Mouse (Mus musculus) forebrain, embryonic 12.5 days (tissue): Measurements from ENCODE around the gene Tcf7l1. TPM values are rescaled to one million over a fixed set of nuclear protein-coding genes. Genes with fewer than 3 reads are reported as not detected.

Experiments
- ATAC-seq: fragments of 200-750 bp; cut with Nextera tagmentation; 2 replicates; pipeline ENCODE4 v1.8.0; 2017; ENCODE audit warnings: moderate TSS enrichment; ENCODE audit not compliant: low FRiP score
- H3K27ac ChIP-seq: fragments of 300-500 bp; sonication (generic); 2 replicates; pipeline ENCODE4 v1.5.1; 2016; ENCODE audit warnings: mild to moderate bottlenecking
- H3K27me3 ChIP-seq: fragments of 300-500 bp; sonication (generic); 2 replicates; pipeline ENCODE4 v1.6.1; 2016; ENCODE audit warnings: mild to moderate bottlenecking
- H3K36me3 ChIP-seq: fragments of 300-500 bp; sonication (generic); replicated peaks from 2 replicates; pipeline ENCODE4 v1.6.1; 2016; ENCODE audit warnings: mild to moderate bottlenecking
- H3K4me1 ChIP-seq: fragments of 300-500 bp; sonication (generic); 2 replicates; pipeline ENCODE4 v1.6.1; 2016
- H3K4me2 ChIP-seq: fragments of 300-500 bp; sonication (generic); 2 replicates; pipeline ENCODE4 v1.6.1; 2016; ENCODE audit warnings: mild to moderate bottlenecking, moderate library complexity
- H3K4me3 ChIP-seq: fragments of 300-500 bp; sonication (generic); replicated peaks from 2 replicates; pipeline ENCODE4 v1.5.1; 2016; ENCODE audit warnings: mild to moderate bottlenecking
- H3K9ac ChIP-seq: fragments of 300-500 bp; sonication (generic); 2 replicates; pipeline ENCODE4 v1.6.1; 2016; ENCODE audit warnings: mild to moderate bottlenecking
- H3K9me3 ChIP-seq: fragments of 300-500 bp; sonication (generic); 2 replicates; pipeline ENCODE4 v1.6.1; 2016
- WGBS: fragments of 180-500 bp; shearing (Covaris S2); methylation state at CpG from one replicate; pipeline ENCODE4 v1.1.7; 2016; 5-methylcytosine and 5-hydroxymethylcytosine counted together
- polyA plus RNA-seq: library from polyadenylated mRNA; unstranded; fragments of >200 nt; fragmentation: Nextera tagmentation; extraction: Ambion mirVana; gene quantifications from 2 replicates; pipeline ENCODE4 v1.2.1, GENCODE M21; 2016

Tcf7l1 gene
- polyA plus RNA-seq, 1 experiment from 2014 or later: 24.4 TPM

DNA sequence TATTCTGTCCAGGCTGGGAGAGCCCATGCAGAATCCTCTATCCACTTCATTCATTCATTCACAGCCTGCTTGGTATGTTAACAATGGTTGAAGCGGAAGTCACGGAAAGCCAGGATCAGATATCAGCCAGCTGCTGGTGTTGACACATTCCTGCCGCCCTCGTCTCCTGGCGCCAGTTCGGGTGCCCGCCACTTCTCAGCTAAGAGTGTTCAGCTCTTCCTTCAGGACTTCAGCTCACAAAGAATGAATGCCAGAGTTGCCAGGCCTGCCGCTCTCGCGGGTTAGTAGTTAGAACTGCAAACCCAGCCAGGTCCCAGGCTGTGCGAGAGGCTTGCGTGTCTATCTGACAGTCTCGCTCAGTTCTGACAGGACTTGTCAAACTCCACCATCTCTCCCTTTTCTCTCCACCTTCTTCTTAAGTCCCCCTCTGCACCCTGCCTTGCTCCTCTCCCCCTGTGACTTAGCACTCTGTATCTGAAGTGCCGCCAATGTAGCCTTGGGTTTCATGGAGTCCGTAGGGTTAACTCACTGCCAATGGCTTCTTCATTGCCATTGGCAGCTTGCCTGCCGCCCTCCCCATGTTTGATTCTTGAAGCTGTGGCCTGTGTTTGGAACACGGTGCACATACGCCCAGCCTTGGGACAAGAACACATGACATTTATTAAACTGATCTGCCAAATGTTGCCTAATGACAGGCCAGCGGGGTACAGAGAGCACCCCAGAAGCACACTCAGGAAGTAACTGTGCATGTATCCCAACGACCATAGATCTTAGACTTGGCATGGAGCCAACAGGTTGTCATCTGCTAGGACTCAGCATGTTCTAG lies 48.2 kb downstream of the Tcf7l1 start:
- Histone ChIP-seq H3K4me3 (no peak overlapping the region), H3K4me2 (no peak overlapping the region), H3K9me3 (no peaks in the 10 kb centered on the region), H3K27me3 (no peaks in the 10 kb centered on the region), H3K4me1 (peaks cover 18% of the 10 kb centered on the region), H3K27ac (peak overlapping the region; percentile 31; the same call in 1 of the 2 replicates), H3K9ac (no peak overlapping the region), H3K36me3 (no peaks in the 10 kb centered on the region)
- ATAC-seq: peak; percentile 31; the same call in 1 of the 2 replicates
- WGBS: 70% methylated on average over 20 of the region's 20 CpGs

DNA sequence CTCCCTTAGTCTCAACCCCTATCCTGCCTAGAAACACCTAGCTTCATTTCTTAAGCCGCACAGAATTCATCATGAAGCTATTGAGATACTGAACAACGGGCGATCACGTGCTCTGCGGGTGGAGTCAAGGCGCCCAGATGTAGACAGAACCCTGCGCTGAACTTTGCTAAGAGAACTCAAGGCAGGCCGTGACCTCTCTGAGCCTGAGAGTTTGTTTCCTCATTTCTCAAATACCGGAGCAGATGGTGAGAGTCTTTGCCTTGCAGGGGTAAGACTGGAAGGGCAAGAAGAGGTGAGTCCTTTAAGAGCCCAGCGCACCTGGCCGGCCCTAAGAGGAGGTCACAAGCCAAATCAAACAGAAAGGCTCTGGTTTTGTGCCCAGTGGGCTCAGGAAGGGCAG lies 52.2 kb downstream of the Tcf7l1 start:
- peaks cover 13% of the 10 kb centered on the region for H3K4me1 ChIP-seq
- no peak for ATAC-seq
- H3K36me3 ChIP-seq: no peaks in the 10 kb centered on the region
- no peak overlapping the region for H3K9ac ChIP-seq
- H3K27ac ChIP-seq: no peak overlapping the region
- peaks cover 6% of the 10 kb centered on the region; the same call in 1 of the 2 replicates for H3K9me3 ChIP-seq
- H3K27me3 ChIP-seq: no peaks in the 10 kb centered on the region
- no peak overlapping the region for H3K4me2 ChIP-seq
- WGBS: 92% methylated on average over 11 of the region's 11 CpGs
- no peak overlapping the region for H3K4me3 ChIP-seq

DNA sequence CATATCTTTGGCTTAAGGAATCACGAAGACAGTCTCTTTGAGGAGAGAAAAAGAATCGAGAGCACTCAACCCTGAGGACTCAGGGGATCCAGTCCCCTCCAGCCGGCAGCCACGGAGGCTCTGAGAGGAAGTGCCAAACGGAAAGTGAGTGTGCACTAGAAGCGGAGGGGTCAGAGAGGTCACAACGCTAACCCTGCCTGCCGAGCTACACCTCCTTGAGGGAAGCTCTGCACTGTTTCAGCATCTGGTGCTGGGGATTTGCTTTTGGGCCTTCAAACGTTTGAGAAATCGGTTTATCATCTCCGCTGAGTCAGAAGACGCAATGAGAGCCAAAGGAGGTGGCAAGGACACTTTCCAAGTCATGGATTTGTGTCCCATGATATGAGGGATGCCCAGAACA lies 53.8 kb downstream of the Tcf7l1 start:
- 58% methylated on average over 12 of the region's 12 CpGs for WGBS
- Histone ChIP-seq H3K4me3 (no peak overlapping the region), H3K9ac (no peak overlapping the region), H3K9me3 (peaks cover 6% of the 10 kb centered on the region; the same call in 1 of the 2 replicates), H3K4me1 (peaks cover 18% of the 10 kb centered on the region), H3K4me2 (no peak overlapping the region), H3K36me3 (no peaks in the 10 kb centered on the region), H3K27me3 (no peaks in the 10 kb centered on the region), H3K27ac (no peak overlapping the region)
- ATAC-seq: no peak

DNA sequence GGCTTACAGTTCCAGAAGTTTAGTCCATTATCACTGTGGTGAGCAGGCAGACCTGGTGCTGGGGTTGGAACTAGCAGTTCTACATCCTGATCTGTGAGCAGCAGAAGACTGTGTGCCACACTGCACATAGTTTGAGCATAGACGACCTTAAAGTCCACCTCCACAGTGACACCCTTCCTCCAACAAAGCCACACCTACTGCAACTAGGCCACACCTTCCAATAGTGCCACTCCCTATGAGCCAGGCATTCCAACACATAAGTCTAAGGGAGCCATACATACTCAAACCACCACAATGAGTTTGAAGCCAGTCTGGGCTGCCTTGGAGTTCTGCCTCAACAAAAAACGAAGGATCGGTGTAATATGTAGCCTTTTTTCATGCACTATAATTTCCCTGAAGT lies 55.7 kb downstream of the Tcf7l1 start:
- 93% methylated on average over 3 of the region's 3 CpGs for WGBS
- Histone ChIP-seq H3K4me2 (no peak overlapping the region), H3K27me3 (no peaks in the 10 kb centered on the region), H3K4me1 (peaks cover 37% of the 10 kb centered on the region), H3K9me3 (peaks cover 6% of the 10 kb centered on the region; the same call in 1 of the 2 replicates), H3K27ac (no peak overlapping the region), H3K9ac (no peak overlapping the region), H3K4me3 (no peak overlapping the region), H3K36me3 (no peaks in the 10 kb centered on the region)
- no peak for ATAC-seq

DNA sequence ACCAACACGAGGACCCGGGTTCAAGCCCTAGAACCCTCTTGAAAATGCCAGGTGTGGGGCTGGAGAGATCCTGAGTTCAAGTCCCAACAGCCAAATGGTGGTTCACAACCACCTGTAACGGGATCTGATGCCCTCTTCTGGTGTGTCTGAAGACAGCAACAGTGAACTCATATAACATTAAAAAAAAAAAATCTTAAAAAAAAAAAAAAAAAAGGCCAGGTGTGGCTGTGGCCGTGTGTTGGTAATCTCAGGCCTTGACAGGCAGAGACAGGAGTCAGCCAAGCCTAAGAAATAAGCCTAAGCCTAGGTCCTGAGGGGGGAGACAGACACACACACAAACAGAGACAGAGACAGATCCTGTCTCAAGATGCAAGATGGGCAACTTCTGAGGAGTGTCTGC lies 56.9 kb downstream of the Tcf7l1 start:
- Histone ChIP-seq H3K27ac (no peak overlapping the region), H3K9ac (no peak overlapping the region), H3K36me3 (no peaks in the 10 kb centered on the region), H3K27me3 (no peaks in the 10 kb centered on the region), H3K4me1 (peaks cover 45% of the 10 kb centered on the region), H3K9me3 (peaks cover 6% of the 10 kb centered on the region; the same call in 1 of the 2 replicates), H3K4me2 (no peak overlapping the region), H3K4me3 (no peak overlapping the region)
- ATAC-seq: no peak
- 63% methylated on average over 4 of the region's 4 CpGs for WGBS

DNA sequence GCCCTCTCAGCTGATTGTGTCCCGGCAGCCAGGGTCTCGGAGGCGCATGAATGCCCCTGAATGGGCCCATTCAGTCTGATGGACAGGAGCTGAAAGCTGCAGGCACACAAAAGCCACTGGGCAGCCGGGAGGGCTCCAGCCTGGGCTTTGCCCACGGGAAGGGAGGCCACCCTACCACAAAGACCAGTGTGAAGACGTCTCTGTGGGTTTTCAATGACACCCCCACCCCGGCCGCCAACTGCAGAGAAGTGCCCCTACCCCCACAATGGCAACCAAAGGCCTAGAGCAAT lies 58.5 kb downstream of the Tcf7l1 start:
- Histone ChIP-seq H3K27ac (peak overlapping the region; percentile 81), H3K4me2 (peak overlapping the region; percentile 29), H3K9me3 (peaks cover 6% of the 10 kb centered on the region; the same call in 1 of the 2 replicates), H3K27me3 (no peaks in the 10 kb centered on the region), H3K36me3 (no peaks in the 10 kb centered on the region), H3K4me1 (peaks cover 46% of the 10 kb centered on the region), H3K9ac (0 out of 2 replicates have a peak overlapping the region, but pooled peaks have one; percentile 30), H3K4me3 (no peak overlapping the region)
- 4% methylated on average over 8 of the region's 8 CpGs for WGBS
- ATAC-seq: peak; percentile 83

DNA sequence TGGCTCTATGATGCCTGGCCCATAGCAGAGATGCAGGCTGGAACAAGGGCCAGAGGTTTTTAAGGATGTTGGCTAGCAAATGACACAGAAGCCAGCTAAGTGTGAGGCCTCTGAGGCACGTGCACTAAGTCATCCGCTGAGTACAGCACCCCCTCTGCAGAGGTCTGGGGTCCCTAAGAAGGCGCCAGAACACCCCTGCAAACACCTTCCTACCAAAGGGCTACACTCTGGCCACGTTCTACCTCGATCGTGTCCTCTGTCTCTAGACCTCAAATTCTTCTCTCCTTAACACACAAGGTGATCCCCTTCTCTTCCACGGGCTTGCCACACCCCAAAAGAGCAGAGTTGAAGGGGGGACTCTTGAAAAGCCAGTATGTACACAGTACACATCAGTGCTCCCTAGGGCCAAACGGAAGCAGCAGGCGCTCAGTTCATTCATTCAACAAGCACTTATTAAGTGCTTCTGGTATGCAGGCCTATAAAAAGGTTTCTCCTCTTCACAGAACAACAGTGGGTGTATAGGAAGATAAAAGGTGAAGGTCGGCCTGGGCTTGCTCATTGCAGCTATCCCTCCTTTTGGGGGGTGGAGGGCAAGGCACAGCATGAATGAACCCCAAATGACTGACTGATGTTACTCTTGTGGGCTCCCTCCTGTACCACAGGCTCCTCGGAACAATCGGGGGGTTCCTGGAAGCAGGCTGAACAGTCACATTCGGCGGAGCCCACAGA lies 59.1 kb downstream of the Tcf7l1 start:
- H3K27me3 ChIP-seq: no peaks in the 10 kb centered on the region
- H3K27ac ChIP-seq: peak overlapping the region; percentile 81
- no peak overlapping the region for H3K9ac ChIP-seq
- WGBS: 18% methylated on average over 14 of the region's 14 CpGs
- peaks cover 6% of the 10 kb centered on the region; the same call in 1 of the 2 replicates for H3K9me3 ChIP-seq
- H3K4me1 ChIP-seq: peaks cover 51% of the 10 kb centered on the region
- H3K4me3 ChIP-seq: no peak overlapping the region
- peak; percentile 3; the same call in 1 of the 2 replicates for ATAC-seq
- H3K4me2 ChIP-seq: peak overlapping the region; percentile 29
- no peaks in the 10 kb centered on the region for H3K36me3 ChIP-seq

DNA sequence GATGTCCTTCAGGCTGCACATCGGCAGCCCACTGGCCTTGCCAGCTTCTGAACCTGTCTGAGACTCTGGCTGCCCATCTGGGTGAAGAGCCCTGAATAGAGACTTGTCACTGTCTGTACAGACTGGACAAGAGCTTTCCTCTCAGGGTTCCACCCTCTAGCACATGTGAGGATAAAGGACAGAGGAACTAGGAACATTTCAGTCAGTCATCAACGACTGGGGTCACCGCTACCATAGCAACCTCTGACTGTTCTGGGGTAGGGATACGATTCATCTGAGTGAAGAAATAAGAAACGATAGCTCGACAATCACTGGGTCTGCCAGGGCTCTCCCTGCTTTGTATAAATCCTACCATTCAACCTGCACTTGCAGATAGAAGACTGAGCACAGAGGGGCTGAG lies 61.2 kb downstream of the Tcf7l1 start:
- WGBS: 26% methylated on average over 6 of the region's 6 CpGs
- no peak overlapping the region for H3K9ac ChIP-seq

DNA sequence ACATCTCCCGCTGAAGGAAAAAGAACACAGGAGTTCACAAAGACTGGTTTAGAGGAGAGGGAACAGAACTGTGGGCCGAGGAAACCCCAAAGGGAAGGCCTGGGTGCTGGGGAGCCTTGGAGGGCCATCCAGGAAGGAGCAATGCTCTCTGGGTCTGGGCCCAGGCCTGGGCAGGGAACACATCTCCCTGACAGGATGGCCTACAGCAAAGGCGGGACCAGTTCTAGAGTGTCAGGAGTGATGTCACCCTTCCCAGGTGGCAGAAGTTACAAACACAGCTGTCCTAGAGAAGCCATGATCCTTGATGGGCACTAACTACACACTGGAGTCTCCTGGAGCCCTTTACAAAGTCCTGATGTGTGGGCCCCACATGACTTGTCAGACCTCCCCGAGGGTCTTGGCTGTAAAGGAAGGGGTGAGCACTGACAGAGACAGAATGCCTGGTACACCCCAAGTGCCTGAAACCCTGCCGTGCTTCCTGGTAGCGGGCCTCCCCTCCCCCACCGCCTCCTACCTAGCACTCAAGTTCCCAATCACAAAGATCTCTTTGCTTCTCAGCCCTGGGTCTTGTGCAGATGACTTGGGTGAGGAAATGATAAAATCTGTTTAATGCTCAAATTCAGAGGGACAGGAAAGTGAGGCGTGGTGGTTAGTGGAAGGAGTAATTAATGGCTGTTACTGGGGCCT lies 64.4 kb downstream of the Tcf7l1 start:
- peaks cover 47% of the 10 kb centered on the region for H3K4me1 ChIP-seq
- no peak overlapping the region for H3K4me3 ChIP-seq
- no peak overlapping the region for H3K4me2 ChIP-seq
- no peaks in the 10 kb centered on the region for H3K36me3 ChIP-seq
- no peaks in the 10 kb centered on the region for H3K27me3 ChIP-seq
- no peaks in the 10 kb centered on the region for H3K9me3 ChIP-seq
- ATAC-seq: no peak
- H3K9ac ChIP-seq: no peak overlapping the region
- WGBS: 59% methylated on average over 8 of the region's 8 CpGs
- H3K27ac ChIP-seq: peak overlapping the region; percentile 51; the same call in 1 of the 2 replicates

More for the DNA sequence above, 61.2 kb downstream of the Tcf7l1 start:
- Histone ChIP-seq H3K4me2 (no peak overlapping the region), H3K27ac (no peak overlapping the region), H3K4me3 (no peak overlapping the region), H3K4me1 (peaks cover 68% of the 10 kb centered on the region), H3K36me3 (no peaks in the 10 kb centered on the region), H3K9me3 (peaks cover 3% of the 10 kb centered on the region; the same call in 1 of the 2 replicates), H3K27me3 (no peaks in the 10 kb centered on the region)
- 0 out of 2 replicates have a peak, but pooled peaks have one; percentile 13 for ATAC-seq

DNA sequence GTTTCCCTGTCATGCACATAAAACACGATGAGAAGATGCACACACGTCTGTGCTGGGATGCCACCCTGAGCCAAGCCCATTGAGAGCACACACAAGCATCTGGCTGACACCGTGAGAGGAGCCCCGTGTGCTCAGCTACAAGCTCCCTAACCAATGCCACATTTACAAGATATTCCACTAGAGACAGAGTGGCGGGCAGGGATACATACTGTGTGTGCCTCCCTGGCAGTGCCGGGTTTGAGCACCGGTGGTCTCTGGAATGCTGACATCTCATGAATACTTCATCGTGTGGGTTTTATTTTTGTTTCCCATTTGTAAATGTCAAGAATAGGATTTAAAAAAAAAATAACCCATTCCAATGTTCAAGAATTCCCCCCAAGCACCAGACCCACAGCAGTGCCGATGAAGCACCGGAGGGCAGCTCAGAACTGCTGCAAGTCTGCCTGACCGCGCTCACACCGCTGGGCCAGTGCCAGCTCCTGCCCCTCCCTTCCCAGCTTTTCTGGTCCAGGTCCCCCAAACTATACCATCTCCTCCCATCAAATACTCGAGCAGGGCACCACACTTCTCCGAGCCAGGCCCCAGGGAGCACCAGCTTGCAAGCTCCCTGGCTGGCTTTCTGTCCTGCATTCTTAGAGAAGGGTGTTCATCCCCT lies 65.2 kb downstream of the Tcf7l1 start:
- WGBS: 67% methylated on average over 15 of the region's 15 CpGs
- no peak overlapping the region for H3K4me3 ChIP-seq
- H3K27me3 ChIP-seq: no peaks in the 10 kb centered on the region
- peaks cover 40% of the 10 kb centered on the region for H3K4me1 ChIP-seq
- ATAC-seq: no peak
- no peak overlapping the region for H3K4me2 ChIP-seq
- H3K9ac ChIP-seq: no peak overlapping the region
- H3K27ac ChIP-seq: peak overlapping the region; percentile 51
- H3K9me3 ChIP-seq: no peaks in the 10 kb centered on the region
- H3K36me3 ChIP-seq: no peaks in the 10 kb centered on the region

DNA sequence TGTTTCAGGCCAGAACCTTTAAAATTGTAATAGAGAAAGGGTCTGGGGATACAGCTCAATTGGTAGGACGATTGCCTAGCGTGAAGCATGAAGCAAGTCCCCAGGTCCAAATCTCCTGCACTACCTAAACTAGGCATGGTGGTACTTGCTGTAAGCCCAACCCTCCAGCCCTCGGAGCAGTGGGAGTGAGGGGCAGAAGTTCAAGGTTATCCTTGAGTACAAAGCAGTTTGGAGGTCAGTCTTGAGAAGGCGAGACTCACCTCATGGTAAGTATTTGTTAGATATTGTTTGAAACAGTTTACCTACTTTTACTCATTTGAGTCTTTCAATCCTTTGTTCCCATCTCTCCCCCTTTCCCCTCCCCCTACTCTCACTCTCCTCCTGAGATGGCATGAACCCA lies 65.9 kb downstream of the Tcf7l1 start:
- H3K4me2 ChIP-seq: no peak overlapping the region
- H3K27me3 ChIP-seq: no peaks in the 10 kb centered on the region
- no peak overlapping the region for H3K27ac ChIP-seq
- H3K36me3 ChIP-seq: no peaks in the 10 kb centered on the region
- H3K9ac ChIP-seq: no peak overlapping the region
- no peak for ATAC-seq
- H3K4me3 ChIP-seq: no peak overlapping the region
- H3K4me1 ChIP-seq: peaks cover 32% of the 10 kb centered on the region
- 89% methylated on average over 4 of the region's 4 CpGs for WGBS
- H3K9me3 ChIP-seq: no peaks in the 10 kb centered on the region

DNA sequence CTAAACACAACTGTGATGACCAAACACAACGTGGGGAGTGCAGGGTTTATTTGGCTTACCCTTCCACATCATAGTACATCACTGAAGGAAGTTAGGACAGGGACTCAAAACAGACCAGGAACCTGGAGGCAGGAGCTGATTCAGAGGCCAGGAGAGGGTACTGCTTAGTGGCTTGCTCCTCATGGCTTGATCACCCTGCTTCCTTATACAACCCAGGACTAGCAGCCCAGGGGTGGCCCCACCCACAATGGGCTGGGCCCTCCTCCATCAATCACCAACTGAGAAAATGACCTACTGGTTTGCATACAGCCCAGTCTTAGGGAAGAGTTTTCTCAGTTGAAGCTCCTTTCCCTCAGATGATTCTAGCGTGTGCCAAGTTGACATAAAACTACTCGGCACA lies 68.2 kb downstream of the Tcf7l1 start:
- 94% methylated on average over 3 of the region's 3 CpGs for WGBS
- no peak for ATAC-seq
- Histone ChIP-seq H3K4me1 (peaks cover 26% of the 10 kb centered on the region), H3K36me3 (peaks cover 4% of the 10 kb centered on the region; the same call in 1 of the 2 replicates), H3K4me3 (no peak overlapping the region), H3K27me3 (no peaks in the 10 kb centered on the region), H3K9me3 (0 out of 2 replicates have a peak, but pooled peaks cover 2% of the 10 kb centered on the region), H3K27ac (no peak overlapping the region), H3K4me2 (no peak overlapping the region), H3K9ac (no peak overlapping the region)
